Mouse (Mus musculus) kidney, adult 18-20 months (tissue): ENCODE data around the gene Ptges3l.
"Not testable (repeated sequence)": the region's sequence is repeated elsewhere in the genome, so short reads cannot be mapped to it uniquely, and the experiment has no call there.

Experiments
- DNase-seq: peaks from one replicate; pipeline ENCODE4 v3.0.0; 2021

Gene Ptges3l

DNA sequence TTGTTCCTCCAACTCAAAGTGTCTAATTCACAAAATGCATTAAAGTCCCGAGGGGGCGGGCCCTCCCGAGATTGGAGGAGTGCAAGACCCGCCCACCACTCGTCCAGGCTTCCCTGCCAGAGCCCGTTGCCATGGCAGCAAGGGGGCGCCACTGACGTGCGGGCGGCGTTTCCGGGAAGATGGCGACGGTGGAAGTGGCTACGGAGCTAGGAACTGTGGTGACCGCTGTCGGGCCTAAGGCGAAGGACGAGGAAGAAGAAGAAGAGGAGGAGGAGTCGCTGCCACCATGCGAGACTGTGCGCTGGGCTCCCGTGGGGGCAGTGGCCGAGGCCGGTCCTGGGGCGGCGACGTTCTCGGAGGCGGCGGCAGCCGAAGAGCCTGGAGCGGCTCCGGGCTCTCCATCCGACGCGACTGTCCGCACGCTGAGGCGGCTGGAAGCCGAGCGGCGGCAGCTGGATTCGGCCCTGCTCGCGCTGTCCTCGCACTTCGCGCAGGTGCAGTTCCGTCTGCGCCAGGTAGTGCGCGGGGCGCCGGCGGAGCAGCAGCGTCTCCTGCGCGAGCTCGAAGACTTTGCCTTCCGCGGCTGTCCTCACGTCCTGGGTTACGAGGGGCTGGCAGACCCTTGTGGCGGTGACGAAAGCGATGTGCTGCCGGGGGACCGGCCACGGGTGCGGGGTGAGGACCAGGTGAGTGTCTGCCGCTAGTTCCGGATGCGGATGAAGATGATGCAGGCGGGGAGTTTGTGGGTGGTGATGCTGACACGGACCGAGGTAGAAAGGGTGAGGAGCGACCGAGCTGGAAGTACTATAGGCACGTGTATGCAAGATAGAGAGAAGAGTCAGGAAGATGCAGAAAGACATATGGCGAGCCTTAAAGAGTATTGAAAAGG, at the start of gene Ptges3l, which contains the start of gene Rundc1:
Gene Ptges3l (minus strand): TSS at position 409 of the 889 bp plus-strand sequence.
Gene Rundc1 (plus strand): TSS at position 161 of the 889 bp plus-strand sequence.
- DNase-seq, result peak; percentile 99

DNA sequence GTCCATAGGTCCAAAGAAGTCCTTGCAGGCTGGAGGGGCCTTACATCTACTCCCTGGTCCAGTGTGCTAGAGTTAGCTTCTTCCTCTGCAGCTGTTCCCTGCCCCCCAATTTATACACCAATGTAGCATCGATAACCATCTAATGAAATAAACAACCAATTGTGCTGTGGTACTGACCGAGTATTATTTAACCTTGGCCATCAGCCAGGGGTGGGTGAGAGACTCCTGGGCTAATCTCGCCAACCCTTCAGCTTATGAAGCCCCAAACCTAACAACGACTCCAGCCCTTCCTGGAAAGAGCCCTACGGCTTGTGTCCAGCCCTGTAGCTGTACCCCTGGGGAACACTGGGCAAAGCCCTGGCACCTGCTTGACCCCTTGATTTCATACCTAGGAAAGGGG, 49.2 kb upstream of the Ptges3l start:
- DNase-seq, result no peak

DNA sequence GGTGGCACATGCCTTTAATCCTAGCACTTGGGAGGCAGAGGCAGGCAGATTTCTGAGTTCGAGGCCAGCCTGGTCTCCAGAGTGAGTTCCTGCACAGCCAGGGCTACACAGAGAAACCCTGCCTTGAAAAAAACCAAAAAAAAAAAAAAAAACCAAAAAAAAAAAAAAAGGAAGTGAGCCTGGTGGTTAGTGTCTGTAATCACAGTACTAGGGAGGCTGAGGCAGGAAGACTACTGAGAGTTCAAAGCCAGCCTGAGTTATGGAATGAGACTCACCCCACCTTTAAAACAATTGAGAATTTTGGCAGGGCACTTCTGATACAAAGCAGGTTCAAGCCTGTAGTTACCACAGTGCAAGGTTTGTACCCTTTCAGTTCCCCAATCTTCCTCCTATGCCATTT, 48.6 kb upstream of the Ptges3l start:
- DNase-seq, result not testable (repeated sequence)

DNA sequence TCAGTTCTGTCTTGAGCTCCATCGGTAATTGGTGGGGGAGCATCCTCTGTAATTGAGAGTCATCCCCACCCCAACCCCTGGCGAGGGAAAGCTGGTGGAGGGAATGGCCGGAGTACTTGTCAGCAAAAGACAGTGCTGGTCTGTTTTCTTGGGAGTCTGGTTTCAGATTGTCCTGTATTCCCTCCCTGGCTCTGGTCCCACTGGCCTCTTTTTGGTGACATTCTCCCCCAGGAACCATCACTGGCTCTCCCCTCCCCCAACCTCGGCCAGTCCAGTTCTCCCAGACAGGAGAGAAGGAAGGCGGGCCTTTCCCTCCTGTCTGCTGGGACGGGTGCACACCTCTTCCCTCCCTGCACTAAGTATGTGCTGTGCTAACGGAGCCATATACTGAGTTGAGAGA, 47.2 kb upstream of the Ptges3l start:
- DNase-seq, result no peak

DNA sequence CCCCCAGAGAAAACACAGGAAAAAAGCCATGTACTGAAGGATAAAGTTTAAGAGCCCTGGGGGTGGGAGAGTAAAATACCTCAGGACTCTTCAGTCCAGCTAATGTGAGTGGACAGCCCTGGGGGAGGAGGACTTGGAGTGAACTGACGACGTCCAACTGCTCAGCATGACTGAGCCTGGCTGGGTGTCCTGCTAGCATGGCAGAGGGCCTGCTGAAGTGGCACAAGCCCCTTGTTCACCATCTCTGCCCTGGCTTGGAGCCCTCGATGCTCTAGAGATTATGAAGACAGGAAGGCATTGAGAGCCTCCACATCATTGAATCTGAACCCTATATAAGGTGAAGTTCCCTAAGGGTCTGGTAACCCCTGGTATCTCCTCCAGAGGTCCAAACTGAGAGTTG, 46.8 kb upstream of the Ptges3l start:
- DNase-seq, result no peak

DNA sequence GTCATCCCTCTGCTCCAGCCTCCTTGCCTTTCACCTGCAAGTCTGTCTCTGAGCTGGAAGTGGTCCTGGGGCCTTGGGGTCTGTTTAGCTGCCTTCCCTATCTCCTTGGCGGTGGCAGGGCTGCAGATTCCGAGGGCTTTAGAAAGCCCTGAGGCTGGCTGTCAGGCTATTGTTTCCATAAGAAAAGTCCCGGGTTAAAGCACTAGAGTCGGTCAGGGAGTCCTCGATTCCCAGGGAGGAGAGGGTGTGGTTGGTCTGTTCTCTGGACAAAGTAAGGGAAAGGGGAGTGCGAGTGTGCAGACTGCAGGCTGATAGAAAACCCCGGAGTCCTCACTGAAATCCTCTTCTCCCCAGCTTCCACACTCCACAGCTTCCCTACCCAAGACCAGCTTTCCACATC, 45.1 kb upstream of the Ptges3l start:
- no peak for DNase-seq

DNA sequence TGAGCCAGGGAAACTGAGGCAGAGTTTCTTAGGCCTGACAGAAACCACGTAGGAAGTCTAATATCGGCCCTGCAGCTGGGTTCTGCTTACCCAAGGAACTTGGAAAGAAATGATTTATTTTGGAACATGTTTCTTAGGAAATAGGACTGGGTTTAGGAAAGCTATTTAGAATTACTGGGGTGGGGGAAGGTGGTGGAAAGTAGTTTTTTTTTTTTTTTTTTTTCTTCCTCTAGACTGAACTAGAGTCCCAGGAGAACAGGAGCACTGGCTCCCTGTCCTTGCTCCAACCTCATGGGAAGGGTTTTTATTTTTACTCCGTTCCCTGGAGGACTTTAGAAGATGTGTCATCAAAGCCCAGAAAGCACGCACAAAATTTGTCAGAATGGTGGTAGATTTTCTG, 44.0 kb upstream of the Ptges3l start:
- DNase-seq, result no peak

DNA sequence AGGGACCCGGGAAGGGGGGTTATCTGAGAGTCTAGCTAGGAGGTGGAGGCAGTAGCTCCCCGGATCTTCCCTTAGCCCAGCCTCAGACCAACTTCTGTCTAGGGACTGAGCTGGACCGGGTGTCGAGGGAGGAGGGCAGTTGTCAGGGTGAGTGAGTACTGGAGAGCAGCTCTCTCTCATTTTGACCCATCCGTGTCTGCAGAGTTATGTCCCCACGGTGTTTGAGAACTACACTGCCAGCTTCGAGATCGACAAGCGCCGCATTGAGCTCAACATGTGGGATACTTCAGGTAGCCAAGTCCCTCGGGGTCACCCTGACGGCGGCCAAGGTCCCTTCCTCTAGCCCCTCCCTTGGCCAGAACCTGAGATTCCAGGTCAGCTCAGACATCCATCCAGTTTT, 43.6 kb upstream of the Ptges3l start:
- peak; percentile 15 for DNase-seq

DNA sequence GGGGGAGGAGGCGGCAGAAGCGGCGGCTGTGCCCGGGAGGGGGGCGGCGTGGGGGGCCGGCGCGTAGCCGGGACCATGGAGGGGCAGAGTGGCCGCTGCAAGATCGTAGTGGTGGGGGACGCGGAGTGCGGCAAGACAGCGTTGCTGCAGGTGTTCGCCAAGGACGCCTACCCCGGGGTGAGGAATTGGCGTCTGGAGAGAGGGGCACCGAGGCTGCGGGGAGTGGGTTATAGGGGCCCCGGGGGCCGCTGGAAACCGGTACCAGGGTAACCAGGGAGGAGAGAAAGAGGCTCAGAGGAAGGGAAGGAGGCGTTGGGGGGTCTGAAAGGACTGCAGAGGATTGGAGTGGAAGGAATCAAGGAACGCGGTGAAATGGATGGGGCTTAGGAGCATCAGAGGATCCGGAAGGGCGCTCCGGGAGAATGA, 43.1 kb upstream of the Ptges3l start:
- DNase-seq, result no peak

DNA sequence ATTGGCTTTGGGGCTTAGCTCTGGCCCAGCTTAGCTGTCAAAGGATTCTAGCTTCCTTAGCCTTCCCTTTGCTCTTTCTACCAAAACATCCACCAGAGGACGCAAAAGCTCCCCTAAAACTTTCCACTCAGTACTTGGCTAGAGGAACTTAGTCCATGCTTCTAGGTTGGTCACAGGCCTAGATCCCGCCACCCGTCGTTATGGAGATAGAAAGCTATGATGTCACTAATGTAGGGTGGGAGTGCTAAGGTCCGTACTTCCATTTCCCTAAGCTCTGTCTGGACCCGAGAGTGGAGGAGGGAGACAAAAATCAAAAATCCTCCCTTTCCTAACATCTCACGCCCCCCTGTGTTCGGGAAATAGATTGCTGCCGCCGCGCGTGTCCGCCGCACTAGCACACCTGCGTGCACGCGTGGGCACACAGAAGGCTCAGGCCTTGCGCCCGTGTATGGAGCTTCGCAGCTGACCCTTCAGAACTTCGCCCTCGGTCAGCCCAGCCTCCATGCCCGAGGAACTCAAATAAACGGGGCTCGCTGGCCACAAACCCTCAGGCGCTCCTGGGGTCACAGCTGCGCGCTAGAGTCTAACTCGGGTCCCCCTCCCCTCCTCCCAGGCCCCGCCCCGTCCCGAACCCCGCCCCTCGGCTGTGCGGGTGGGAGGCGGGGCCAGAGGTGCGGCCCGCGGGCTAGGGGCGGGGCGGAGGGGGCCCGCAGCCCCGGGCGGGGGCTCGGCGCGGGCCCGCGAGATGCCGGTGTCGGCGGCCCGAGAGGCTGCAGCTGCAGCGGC, 42.5 kb upstream of the Ptges3l start:
- DNase-seq, result peak; percentile 74

DNA sequence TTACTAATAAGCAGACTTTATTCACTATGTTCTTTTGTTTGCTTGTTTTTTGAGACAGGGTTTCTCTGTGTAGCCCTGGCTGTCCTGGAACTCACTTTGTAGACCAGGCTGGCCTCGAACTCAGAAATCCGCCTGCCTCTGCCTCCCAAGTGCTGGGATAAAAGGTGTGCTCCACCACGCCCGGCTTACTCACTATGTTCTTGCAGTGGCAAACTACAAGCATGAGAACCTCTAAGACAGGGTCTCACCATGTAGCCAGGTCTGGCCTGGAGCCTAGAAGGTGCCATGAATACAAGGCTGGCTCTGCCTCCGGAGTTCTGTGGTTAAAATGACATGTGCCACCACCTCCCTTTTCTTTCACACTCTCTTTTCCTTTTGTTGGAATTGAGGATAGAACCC, 41.4 kb upstream of the Ptges3l start:
- not testable (repeated sequence) for DNase-seq

DNA sequence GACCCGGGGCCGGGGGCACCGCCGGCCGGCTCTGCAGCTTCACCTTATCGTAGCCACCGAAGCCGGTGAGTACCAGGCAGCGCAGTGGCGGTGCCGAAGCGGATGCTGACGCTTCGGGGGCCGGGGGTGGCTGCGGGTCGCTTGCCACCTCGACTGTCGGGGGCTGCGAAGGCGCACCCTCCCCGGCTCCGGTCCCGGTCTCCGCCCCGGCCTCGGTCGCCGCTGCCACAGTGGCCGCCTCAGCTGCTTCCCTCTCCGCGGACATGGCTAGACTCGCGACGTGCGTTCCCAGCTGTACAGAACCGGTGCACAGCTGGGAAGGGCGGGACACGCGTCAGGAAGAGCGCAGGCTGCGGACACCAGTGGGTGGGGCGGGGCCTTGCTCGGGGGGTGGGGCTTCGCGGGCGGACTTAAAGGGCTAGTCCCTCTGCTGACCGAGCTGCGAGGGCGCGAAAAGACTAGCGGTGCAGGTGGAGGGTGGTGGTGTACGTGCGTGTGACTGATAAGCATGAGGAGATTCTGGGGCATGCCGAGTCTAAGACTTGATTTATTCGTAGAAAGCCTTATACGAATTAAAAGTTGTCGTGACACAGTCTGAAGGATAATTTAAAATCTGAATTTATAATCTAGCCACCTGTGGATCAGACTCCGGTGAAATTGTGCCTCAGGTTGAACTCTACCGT, 40.9 kb upstream of the Ptges3l start, which contains the start of gene Vat1:
Gene Vat1 (minus strand): TSS at position 362 of the 683 bp plus-strand sequence.
- peak; percentile 72 for DNase-seq

DNA sequence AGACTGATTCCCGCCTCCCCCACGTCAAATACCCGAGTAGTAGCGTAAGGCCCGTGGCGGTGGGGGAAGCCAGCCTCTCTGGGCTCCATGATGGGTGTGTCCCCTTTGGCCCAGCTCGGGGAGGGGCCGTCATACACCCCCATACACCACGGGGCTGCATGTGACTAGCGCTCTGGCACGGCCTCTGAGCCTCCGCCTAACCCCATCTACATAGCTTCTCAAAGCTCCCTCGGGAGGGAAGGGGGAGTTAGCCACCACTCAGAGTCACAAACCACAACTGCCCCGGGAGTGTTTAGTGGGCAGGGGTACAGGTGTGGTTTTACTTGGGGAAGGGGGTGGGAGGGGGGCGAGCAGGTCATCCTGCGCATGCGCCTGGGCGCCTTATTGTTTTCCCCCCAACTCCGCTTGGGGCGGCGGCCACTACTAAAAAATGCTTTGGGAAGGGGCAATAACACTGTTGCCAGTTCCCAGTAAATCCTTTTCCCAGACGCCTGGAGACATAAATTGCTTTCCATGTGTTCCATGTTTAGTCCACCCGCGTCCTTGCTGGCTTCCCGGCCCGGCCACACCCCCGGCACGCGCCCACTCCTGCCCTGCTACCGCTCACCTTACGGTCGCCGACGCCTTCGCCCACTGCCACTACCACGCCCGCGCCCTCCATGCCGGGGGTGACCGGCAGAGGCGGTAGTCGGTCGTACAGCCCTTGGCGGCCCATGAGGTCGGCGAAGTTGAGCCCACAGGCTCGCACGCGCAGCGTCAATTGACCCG, 40.2 kb upstream of the Ptges3l start:
- peak; percentile 60 for DNase-seq

DNA sequence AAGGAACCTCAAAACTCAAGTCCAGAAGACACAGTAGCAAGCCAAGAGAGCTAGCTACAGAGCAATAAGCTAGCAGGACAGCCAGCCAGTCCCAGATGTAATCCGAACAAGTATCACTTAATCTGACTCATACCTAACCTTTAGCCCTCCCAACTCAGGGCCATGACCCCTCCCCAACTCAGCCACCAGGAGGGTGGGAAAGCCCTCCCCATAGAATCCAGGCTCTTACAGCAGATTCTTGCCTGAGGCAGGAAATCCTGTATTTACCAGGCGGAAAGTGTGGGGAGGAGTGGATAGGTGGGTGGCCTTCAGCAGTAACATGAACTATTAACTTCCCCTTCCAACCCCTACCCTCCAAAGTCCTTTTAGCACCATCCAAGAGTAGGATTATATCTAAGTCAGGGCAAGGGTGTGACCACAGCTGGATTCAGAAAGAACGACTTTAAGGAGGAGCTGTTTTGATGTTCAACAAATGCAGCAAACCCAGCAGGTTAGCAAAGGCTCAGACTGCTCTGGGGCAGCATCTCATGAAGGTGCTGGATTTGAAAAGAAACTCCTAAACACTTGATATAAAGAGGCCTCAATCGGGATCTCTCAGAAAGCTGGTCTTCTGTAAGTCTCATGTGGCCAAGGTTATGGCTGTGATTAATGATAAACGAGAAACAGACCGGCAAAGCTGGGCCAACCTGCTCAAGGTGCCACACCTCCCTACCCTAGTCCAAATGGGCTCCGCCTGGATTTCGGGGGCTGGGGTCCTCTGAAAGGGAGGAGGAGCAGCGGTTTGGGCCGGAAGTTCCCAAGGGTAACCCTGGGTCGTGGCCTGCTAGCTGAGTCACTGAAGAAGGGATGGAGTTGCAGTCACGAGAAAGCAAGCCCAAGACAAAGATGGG, 39.3 kb upstream of the Ptges3l start, which contains the start of gene Rnd2:
Gene Rnd2 (plus strand): TSS at position 789 of the 890 bp plus-strand sequence.
- DNase-seq, result no peak

DNA sequence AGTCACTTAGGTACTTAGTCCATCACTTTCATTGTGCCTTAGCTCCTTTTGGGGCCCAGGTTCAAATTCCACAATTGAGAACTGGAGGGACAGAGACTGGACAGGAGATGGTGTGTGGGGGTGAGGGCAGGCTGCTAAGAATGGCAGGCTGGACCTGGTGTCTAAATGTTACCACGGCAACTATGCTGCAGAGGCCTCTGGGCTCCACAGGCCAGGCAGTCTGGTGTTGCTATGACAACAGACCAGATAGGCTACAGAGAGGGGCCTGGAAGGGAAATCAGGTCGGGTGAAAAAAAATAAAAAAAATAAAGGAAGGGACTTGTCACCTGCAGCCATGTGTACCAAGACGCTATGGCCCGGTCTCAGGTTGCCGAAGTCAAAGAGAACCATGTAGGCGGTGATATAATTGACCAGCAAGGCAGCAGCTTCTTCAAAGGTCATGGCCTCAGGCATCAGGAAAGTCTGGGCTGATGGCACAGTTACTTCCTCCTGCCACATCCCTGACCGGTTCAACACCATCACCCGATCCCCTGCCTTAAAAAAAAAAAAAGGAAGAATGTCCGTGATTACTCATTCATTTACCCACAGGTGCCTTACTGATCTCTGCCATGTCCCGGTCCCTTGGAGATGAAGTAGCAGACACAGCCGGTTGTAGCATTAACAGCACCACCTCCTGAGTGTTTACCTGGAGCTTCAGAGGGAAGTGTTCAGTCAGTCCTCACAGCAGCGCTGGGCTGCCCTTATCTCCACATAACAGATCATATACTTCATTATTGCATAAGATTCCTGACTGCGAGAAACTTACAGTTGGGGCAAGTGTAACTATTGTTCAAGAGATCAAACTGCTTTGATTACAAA, 37.7 kb upstream of the Ptges3l start:
- DNase-seq, result no peak

DNA sequence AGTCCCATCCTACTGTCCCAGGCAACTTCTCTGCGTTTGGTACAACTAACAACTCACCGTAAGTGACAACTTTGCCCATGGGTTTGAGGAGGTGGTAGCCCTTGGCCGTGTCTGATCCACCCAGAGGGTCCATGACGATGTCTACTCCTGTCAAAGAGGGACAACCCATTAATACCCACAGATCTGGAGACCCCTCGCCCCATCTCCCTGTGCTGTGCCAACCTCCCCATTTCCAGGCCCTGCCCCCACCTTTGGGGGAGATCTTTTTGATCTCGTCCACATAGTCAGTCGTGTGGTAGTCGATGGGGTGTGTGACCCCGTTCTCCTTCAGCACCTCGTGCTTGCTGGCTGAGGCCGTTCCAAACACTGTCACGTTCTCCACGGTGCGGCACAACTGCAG, 37.0 kb upstream of the Ptges3l start:
- no peak for DNase-seq

DNA sequence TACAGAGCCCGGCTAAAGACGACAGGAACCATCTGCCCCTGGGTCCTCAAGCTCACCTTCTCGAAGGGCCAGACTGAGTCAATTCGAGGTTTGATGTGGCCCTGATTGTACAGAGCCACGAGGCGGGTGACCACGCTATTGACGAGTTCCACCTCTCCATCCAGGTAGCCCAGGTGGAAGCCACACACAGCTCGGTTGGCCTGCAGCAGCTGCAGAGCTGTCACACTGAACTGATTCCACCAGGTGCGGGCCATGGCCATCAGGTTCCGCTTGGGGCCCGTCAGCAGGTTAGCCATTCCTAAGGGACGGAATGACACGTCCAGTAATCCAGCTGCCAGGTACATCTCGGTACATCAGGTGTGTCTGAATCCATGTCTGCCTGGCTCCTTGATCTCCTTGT, 35.2 kb upstream of the Ptges3l start:
- no peak for DNase-seq

DNA sequence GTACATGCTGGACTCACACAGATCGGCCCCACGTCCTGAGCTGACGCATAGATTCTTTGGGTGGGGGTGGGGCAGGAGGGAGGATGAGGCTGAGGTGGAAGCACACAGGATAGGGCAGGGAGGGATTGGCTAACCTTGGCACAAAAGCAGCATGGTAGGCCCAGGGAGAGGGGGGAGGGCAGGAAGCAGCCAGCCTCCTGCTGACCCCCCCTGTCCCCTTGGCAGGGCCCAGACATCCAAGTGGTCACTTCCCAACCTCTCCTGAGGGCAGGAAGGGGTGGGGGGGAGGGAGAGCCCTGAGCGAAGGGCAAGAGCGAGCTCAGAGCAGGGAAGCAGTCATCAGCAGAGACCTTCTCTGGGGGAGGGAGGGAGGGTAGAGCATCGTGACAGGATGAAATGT, 34.6 kb upstream of the Ptges3l start:
- no peak for DNase-seq

DNA sequence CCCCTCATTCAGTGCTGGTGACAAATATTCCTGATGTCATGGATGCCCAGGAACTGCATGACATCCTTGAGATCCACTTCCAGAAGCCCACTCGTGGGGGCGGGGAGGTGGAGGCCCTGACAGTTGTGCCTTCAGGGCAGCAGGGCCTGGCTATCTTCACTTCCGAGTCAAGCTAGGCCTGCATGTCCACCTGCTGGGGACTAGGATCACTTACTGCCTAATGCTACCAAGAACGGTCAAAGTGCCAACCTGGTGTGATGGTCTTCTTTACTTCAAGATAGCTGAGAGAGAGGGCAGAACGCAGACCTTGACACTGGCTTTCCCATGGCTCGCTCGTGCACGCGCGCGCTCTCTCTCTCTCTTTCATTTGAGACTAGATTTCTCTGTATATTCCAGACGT, 33.1 kb upstream of the Ptges3l start:
- DNase-seq, result no peak

DNA sequence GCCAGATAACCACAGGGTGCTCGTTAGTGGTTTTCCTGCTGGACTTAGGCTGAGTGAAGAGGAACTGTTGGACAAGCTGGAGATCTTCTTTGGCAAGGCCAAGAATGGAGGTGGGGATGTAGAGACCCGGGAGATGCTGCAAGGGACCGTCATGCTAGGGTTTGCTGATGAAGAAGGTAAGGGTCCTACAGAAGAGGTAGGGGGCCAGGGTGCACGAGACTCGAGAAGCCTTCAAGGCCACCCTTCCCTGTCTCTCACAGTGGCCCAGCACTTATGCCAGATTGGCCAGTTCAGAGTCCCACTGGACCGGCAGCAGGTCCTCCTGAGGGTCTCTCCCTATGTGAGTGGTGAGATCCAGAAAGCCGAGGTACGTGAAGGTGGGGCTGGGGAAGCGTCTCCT, 32.5 kb upstream of the Ptges3l start:
- no peak for DNase-seq
